Mouse (Mus musculus) limb, embryonic 14.5 days (tissue): Measurements from ENCODE around the gene Ppfia3. TPM values are rescaled to one million over a fixed set of nuclear protein-coding genes. Genes with fewer than 3 reads are reported as not detected.
A peak's percentile ranks its signal among the peaks of the same experiment; 100 is the strongest.

Experiments
- ATAC-seq: fragments of 200-750 bp; cut with Nextera tagmentation; 2 replicates; pipeline ENCODE4 v1.8.0; 2017; ENCODE audit warnings: low read depth, moderate number of reproducible peaks, moderate TSS enrichment; ENCODE audit not compliant: low FRiP score
- DNase-seq: peaks from one replicate; pipeline ENCODE4 v3.0.0-alpha.2; 2015; ENCODE audit warnings: low spot score
- H3K27ac ChIP-seq: fragments of 300-500 bp; sonication (generic); replicated peaks from 2 replicates; pipeline ENCODE4 v1.5.1; 2014; ENCODE audit warnings: low read depth, mild to moderate bottlenecking, low read length, moderate library complexity, mixed read lengths
- H3K27me3 ChIP-seq: fragments of 300-500 bp; sonication (generic); 2 replicates; pipeline ENCODE4 v1.6.1; 2014; ENCODE audit warnings: low read length, mixed read lengths; ENCODE audit not compliant: control insufficient read depth, insufficient read depth
- H3K36me3 ChIP-seq: fragments of 300-500 bp; sonication (generic); 2 replicates; pipeline ENCODE4 v1.6.1; 2014; ENCODE audit warnings: mild to moderate bottlenecking, low read length, moderate library complexity, mixed read lengths; ENCODE audit not compliant: control insufficient read depth, insufficient read depth
- H3K4me1 ChIP-seq: fragments of 300-500 bp; sonication (generic); 2 replicates; pipeline ENCODE4 v1.6.1; 2014; ENCODE audit warnings: antibody characterized with exemption, low read length, mixed read lengths; ENCODE audit not compliant: control insufficient read depth, insufficient read depth
- H3K4me2 ChIP-seq: fragments of 300-500 bp; sonication (generic); replicated peaks from 2 replicates; pipeline ENCODE4 v1.6.1; 2014; ENCODE audit warnings: low read depth, mild to moderate bottlenecking, low read length, moderate library complexity; ENCODE audit not compliant: severe bottlenecking
- H3K4me3 ChIP-seq: fragments of 300-500 bp; sonication (generic); replicated peaks from 2 replicates; pipeline ENCODE4 v1.5.1; 2014; ENCODE audit warnings: low read length
- H3K9ac ChIP-seq: fragments of 300-500 bp; sonication (generic); 2 replicates; pipeline ENCODE4 v1.6.1; 2014; ENCODE audit warnings: mild to moderate bottlenecking, low read depth, low read length, moderate library complexity; ENCODE audit not compliant: severe bottlenecking
- H3K9me3 ChIP-seq: fragments of 300-500 bp; sonication (generic); 2 replicates; pipeline ENCODE4 v1.6.1; 2016; ENCODE audit warnings: low read length; ENCODE audit not compliant: control insufficient read depth
- POLR2A ChIP-seq: fragments of 200-500 bp; IDR thresholded peaks from 2 replicates; pipeline ENCODE4 v1.8.0; 2012; ENCODE audit warnings: inconsistent platforms, mild to moderate bottlenecking, moderate library complexity, borderline replicate concordance; ENCODE audit not compliant: insufficient read depth, insufficient read length; ENCODE audit errors: extremely low read depth
- whole genome bisulfite sequencing: fragments of 180-500 bp; shearing (Covaris S2); extraction: QIAGEN DNeasy Blood & Tissue Kit; methylation state at CpG from one replicate; pipeline ENCODE4 v1.1.7; 2014; 5-methylcytosine and 5-hydroxymethylcytosine counted together
- polyA plus RNA-seq, 2 experiments: library from polyadenylated mRNA; depleted of rRNA in 1 of 2; stranded (reverse) in 1 of 2; unstranded in 1 of 2; fragments of >200 nt; fragmentation: Nextera tagmentation in 1 of 2; extraction: Ambion mirVana in 1 of 2; gene quantifications; 2 replicates each; pipeline versions ENCODE4 v1.2.1 to v1.2.3; 2012 to 2014

Ppfia3 gene
- polyA plus RNA-seq, 2 experiments, result 9.0 to 12.3 TPM

DNA sequence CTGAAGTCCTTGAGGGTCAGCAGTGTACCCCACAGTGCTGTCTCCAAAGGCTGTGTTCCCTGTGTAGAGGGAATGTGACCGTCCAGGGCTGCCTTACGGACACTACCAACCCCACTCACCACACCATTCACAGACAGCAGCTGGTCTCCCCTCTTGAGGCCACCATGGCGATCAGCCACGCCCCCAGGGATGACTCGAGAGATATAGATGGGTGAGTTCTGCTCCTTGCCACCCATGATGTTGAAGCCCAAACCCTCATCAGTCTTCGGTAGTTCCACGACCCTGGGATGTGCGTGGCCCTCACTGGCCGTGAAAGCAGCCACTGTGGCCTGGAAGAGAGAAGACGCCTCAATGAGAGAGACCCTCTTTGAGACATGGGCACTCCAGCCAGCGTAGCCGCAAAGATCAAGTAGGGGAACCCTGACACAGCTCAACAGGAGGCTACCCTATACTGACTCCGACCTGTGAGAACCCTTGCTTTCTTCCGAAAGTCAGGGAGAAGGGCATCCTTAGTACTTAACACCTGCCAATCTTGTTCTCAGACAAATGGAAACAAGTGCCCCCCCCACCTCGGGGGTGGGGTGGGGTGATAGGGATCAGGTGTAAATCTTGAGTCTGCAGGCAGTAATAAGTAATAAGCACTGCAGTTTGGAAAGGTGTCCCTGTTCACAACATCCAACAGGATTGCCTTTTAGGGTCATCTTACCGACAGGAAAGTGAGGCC is 2.4 kb upstream of the Ppfia3 start:
- no peak for ATAC-seq
- Histone ChIP-seq H3K9ac (no peak overlapping the region; the same call in 1 of the 2 replicates), H3K4me2 (no peak overlapping the region), H3K27me3 (peaks cover 32% of the 10 kb centered on the region), H3K27ac (no peak overlapping the region), H3K9me3 (no peaks in the 10 kb centered on the region), H3K36me3 (peaks cover 21% of the 10 kb centered on the region), H3K4me1 (peaks cover 11% of the 10 kb centered on the region), H3K4me3 (no peak overlapping the region)
- TF ChIP-seq POLR2A, result no peak
- WGBS, result 74% methylated on average over 16 of the region's 16 CpGs
- no peak for DNase-seq

DNA sequence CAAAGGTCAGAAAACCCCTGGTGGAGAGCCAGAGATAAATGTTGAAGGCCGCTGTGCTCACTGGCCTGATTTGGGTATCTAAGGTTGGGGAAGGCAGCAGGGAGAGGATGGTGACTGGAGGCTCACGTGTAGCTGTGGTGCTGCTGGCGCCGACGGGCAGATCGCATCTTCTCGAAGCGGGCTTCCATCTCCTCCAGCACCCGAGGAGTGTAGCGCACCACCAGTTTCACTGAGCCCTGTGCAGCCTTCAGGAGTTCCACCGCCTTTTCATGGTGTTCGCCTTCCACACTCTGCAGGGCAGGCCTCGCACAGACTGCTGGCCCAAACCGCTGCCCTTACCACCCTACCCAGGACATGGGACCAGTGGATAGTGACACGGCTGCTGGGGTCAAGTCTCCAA is 1.4 kb upstream of the Ppfia3 start:
- Histone ChIP-seq H3K27me3 (peaks cover 42% of the 10 kb centered on the region), H3K27ac (no peak overlapping the region), H3K4me2 (no peak overlapping the region; the same call in 1 of the 2 replicates), H3K4me3 (peak overlapping the region; percentile 66; the same call in 1 of the 2 replicates), H3K9me3 (no peaks in the 10 kb centered on the region), H3K9ac (peak overlapping the region; percentile 45; the same call in 1 of the 2 replicates), H3K4me1 (peaks cover 11% of the 10 kb centered on the region), H3K36me3 (peaks cover 11% of the 10 kb centered on the region)
- TF ChIP-seq POLR2A, result no peak
- DNase-seq, result no peak
- ATAC-seq, result no peak
- 76% methylated on average over 15 of the region's 15 CpGs for WGBS

DNA sequence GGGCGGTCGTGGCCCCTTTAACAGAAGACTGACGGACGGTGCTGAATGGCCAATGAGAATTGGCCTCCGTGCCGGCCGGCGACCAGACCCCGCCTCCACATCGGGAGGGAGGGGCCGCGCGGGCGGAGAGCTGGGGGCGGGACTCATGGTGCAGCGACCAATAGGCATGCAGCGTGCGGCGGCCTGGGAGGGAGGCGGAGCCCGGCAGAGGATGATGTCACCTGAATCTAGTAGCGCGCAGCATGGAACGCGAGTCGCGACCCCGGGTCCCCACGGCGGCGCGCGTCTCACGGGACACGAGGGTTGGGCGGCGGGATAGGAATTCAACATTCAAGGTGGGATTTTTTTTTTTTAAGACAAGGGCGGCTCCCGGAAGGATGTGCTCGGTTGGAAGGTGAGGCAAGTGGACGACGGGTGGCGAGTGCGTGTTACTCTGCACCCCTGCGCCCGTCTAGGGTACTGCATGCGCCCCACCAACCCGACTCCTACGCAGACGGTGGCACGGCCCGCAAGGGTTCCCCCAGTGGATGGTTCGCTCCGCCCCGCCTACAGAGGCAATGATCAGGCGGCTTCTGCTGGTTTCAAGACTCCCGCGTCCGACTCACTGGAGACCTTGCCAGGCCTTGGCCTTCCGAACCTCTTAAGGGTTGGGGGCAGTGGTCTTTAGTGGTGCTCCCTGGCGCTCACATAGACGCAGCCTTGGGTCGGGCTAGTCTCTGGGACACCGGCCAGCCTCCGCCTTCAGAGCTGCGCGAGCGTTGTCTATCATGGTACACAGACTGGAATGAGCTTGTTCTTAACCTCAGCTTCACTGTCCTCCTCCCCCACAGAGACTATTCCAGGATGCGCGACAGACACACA is 431 bp upstream of the Ppfia3 start:
- Histone ChIP-seq H3K9ac (peak overlapping the region; percentile 69), H3K4me1 (peaks cover 11% of the 10 kb centered on the region), H3K36me3 (peaks cover 2% of the 10 kb centered on the region), H3K27ac (no peak overlapping the region), H3K4me3 (peak overlapping the region; percentile 66), H3K4me2 (peak overlapping the region; percentile 97), H3K9me3 (no peaks in the 10 kb centered on the region), H3K27me3 (peaks cover 52% of the 10 kb centered on the region)
- DNase-seq (peak; percentile 96), ATAC-seq (peak; percentile 92)
- TF ChIP-seq POLR2A, result no peak
- 3% methylated on average over 64 of the region's 70 CpGs for WGBS

DNA sequence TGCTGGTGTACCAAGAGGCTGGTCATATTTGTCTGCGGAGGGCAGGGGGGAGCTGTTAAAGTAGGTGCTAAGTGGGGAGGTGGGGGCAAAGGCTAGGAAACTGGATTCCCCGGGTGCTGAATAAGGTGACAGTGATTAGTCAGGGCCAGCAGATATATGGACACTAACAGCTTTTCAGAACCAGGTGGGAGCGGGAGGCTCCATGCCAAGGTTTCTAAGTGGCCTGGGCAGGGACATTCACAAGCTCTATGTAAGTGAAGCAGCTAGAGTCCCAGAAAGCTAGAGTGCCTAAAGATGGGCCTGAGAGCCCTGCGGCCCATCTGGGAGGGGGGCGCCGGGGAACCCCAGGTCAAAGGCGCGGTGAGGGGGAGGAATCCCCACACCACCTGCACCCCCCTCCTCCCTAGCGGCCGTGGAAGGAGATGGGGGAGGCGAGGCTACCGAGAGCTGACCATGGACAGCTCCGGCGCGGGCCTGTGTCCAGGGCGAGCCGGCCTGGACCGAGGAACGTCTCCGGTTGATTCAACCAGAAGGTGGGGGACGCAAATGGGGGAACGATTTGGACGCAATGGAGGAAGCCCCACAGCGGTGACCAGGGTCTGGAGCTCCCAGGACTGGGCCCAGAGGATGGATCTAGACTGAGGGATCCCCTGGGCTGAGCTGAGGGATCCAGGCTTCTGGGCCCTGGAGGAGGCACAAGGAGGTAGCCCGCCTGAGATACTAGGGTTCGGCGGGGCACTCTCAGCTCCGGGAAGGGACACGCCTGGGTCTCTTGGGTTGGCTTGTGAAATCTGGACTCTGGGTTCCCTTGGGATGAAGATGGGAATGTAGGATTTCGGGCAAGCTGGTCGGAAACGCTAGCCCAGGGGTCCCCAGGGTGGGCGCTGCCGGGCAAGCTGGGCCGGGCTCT is 822 bp downstream of the Ppfia3 start:
- Histone ChIP-seq H3K9me3 (no peaks in the 10 kb centered on the region), H3K9ac (peak overlapping the region; percentile 69), H3K27ac (no peak overlapping the region), H3K36me3 (no peaks in the 10 kb centered on the region), H3K27me3 (peaks cover 63% of the 10 kb centered on the region), H3K4me3 (peak overlapping the region; percentile 66), H3K4me1 (peaks cover 16% of the 10 kb centered on the region), H3K4me2 (peak overlapping the region; percentile 97)
- ATAC-seq (no peak), DNase-seq (peak; percentile 44)
- 4% methylated on average over 31 of the region's 35 CpGs for WGBS
- TF ChIP-seq POLR2A, result no peak

DNA sequence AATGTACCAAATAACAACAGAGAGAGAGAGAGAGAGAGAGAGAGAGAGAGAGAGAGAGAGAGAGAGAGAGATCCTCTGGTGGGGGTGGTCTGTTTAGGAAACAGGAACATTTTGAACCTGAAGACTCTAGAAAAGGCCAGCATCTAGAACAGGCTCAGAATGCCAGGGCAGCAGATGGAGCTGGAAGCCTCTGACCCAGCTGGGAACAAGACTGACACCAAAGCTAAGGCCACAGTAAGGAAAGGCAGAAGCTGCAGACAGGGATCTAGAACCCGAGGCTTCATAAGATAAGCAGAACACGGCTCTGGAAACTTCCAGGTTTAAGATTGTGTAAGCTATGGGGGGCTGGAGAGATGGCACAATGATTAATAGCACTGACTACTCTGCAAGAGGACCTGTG is 2.8 kb downstream of the Ppfia3 start:
- peaks cover 11% of the 10 kb centered on the region for H3K4me1 ChIP-seq
- no peak for TF ChIP-seq POLR2A
- H3K36me3 ChIP-seq, result no peaks in the 10 kb centered on the region
- H3K27me3 ChIP-seq, result peaks cover 63% of the 10 kb centered on the region
- H3K9ac ChIP-seq, result no peak overlapping the region
- no peak overlapping the region for H3K4me2 ChIP-seq
- no peak for ATAC-seq
- DNase-seq, result no peak
- H3K9me3 ChIP-seq, result no peaks in the 10 kb centered on the region
- no peak overlapping the region for H3K4me3 ChIP-seq
- 69% methylated on average over 2 of the region's 2 CpGs for WGBS
- no peak overlapping the region for H3K27ac ChIP-seq
